Mouse (Mus musculus) mesoderm, embryonic 11.5 days (tissue): ENCODE data around the gene Coa7.
"Not testable (repeated sequence)": the region's sequence is repeated elsewhere in the genome, so short reads cannot be mapped to it uniquely, and the experiment has no call there.

Source experiments
- DNase-seq: peaks from one replicate; pipeline ENCODE4 v3.0.0-alpha.2; 2012; ENCODE audit warnings: low read depth, low spot score

Gene Coa7

GRCm38 (mm10) chr4:108339277-108339690, 11.3 kb downstream of the Coa7 start:
- peak; percentile 82 for DNase-seq

GRCm38 (mm10) chr4:108344631-108345083, 16.7 kb downstream of the Coa7 start:
- peak; percentile 69 for DNase-seq

- no peak for DNase-seq
Measured at GRCm38 (mm10) chr4:108345826-108346225, 17.9 kb downstream of the Coa7 start.

- DNase-seq, result no peak
Measured at GRCm38 (mm10) chr4:108347111-108347510, 19.2 kb downstream of the Coa7 start.

- no peak for DNase-seq
Measured at GRCm38 (mm10) chr4:108348256-108348875, 20.4 kb downstream of the Coa7 start.

- no peak for DNase-seq
Measured at GRCm38 (mm10) chr4:108349064-108349463, 21.1 kb downstream of the Coa7 start.

GRCm38 (mm10) chr4:108349836-108350547, 22.1 kb downstream of the Coa7 start:
- DNase-seq, result peak; percentile 41

- DNase-seq, result peak; percentile 91
Measured at GRCm38 (mm10) chr4:108350819-108351218, 22.9 kb downstream of the Coa7 start.

GRCm38 (mm10) chr4:108353591-108353990, 25.7 kb downstream of the Coa7 start:
- DNase-seq, result not testable (repeated sequence)

- DNase-seq, result no peak
Measured at GRCm38 (mm10) chr4:108357458-108357857, 29.5 kb downstream of the Coa7 start.

- no peak for DNase-seq
Measured at GRCm38 (mm10) chr4:108358498-108358897, 30.6 kb downstream of the Coa7 start.

GRCm38 (mm10) chr4:108360136-108361055, 32.5 kb downstream of the Coa7 start:
- peak; percentile 96 for DNase-seq

- peak; percentile 94 for DNase-seq
Measured at GRCm38 (mm10) chr4:108362321-108363261, 34.7 kb downstream of the Coa7 start.

GRCm38 (mm10) chr4:108363355-108364110, 35.6 kb downstream of the Coa7 start:
- peak; percentile 75 for DNase-seq

GRCm38 (mm10) chr4:108364111-108364476, 36.2 kb downstream of the Coa7 start:
- DNase-seq, result no peak

GRCm38 (mm10) chr4:108369254-108369653, 41.3 kb downstream of the Coa7 start:
- no peak for DNase-seq

- no peak for DNase-seq
Measured at GRCm38 (mm10) chr4:108370409-108370808, 42.5 kb downstream of the Coa7 start.

- no peak for DNase-seq
Measured at GRCm38 (mm10) chr4:108371421-108371820, 43.5 kb downstream of the Coa7 start.

- no peak for DNase-seq
Measured at GRCm38 (mm10) chr4:108372166-108372565, 44.2 kb downstream of the Coa7 start.

GRCm38 (mm10) chr4:108379476-108379875, 51.5 kb downstream of the Coa7 start:
- DNase-seq, result no peak
